Mouse (Mus musculus) heart, embryonic 11.5 days (tissue): ENCODE measurements around the gene Scube3. TPM values are rescaled to one million over a fixed set of nuclear protein-coding genes. Genes with fewer than 3 reads are reported as not detected.
"Not testable (repeated sequence)": the region's sequence is repeated elsewhere in the genome, so short reads cannot be mapped to it uniquely, and the experiment has no call there.

ENCODE experiments used
- ATAC-seq: fragments of 200-750 bp; cut with Nextera tagmentation; replicated peaks from 2 replicates; pipeline ENCODE4 v1.8.0; 2017; ENCODE audit warnings: moderate library complexity; ENCODE audit not compliant: insufficient number of reproducible peaks, low FRiP score, low TSS enrichment
- H3K27ac ChIP-seq: fragments of 300-500 bp; sonication (generic); 2 replicates; pipeline ENCODE4 v1.5.1; 2014; ENCODE audit warnings: mild to moderate bottlenecking, low read depth, low read length
- H3K27me3 ChIP-seq: fragments of 300-500 bp; sonication (generic); 2 replicates; pipeline ENCODE4 v1.6.1; 2014; ENCODE audit warnings: mild to moderate bottlenecking, low read length, mixed read lengths; ENCODE audit not compliant: control insufficient read depth, insufficient read depth
- H3K36me3 ChIP-seq: fragments of 300-500 bp; sonication (generic); 2 replicates; pipeline ENCODE4 v1.6.1; 2014; ENCODE audit warnings: mild to moderate bottlenecking, low read length, moderate library complexity, mixed read lengths; ENCODE audit not compliant: control insufficient read depth, insufficient read depth
- H3K4me1 ChIP-seq: fragments of 300-500 bp; sonication (generic); 2 replicates; pipeline ENCODE4 v1.6.1; 2014; ENCODE audit warnings: low read length; ENCODE audit not compliant: control insufficient read depth, insufficient read depth
- H3K4me2 ChIP-seq: fragments of 300-500 bp; sonication (generic); 2 replicates; pipeline ENCODE4 v1.6.1; 2014; ENCODE audit warnings: mild to moderate bottlenecking, moderate library complexity
- H3K4me3 ChIP-seq: fragments of 300-500 bp; sonication (generic); 2 replicates; pipeline ENCODE4 v1.5.1; 2014; ENCODE audit warnings: low read depth, low read length
- H3K9ac ChIP-seq: fragments of 300-500 bp; sonication (generic); 2 replicates; pipeline ENCODE4 v1.6.1; 2014; ENCODE audit warnings: mild to moderate bottlenecking, low read depth, low read length, moderate library complexity
- H3K9me3 ChIP-seq: fragments of 300-500 bp; sonication (generic); replicated peaks from 2 replicates; pipeline ENCODE4 v1.6.1; 2016; ENCODE audit warnings: low read length; ENCODE audit not compliant: control insufficient read depth
- WGBS: fragments of 180-500 bp; shearing (Covaris S2); extraction: QIAGEN DNeasy Blood & Tissue Kit; methylation state at CpG from one replicate; pipeline ENCODE4 v1.1.7; 2014; ENCODE audit not compliant: insufficient replicate concordance; 5-methylcytosine and 5-hydroxymethylcytosine counted together
- polyA plus RNA-seq: library from polyadenylated mRNA; unstranded; fragments of >200 nt; fragmentation: Nextera tagmentation; extraction: Ambion mirVana; gene quantifications from 2 replicates; pipeline ENCODE4 v1.2.1, GENCODE M21; 2014

Scube3 gene
- polyA plus RNA-seq, 1 experiment from 2014 or later = 2.3 TPM

- no peak overlapping the region for H3K4me2 ChIP-seq
- WGBS = 53% methylated on average over 4 of the region's 4 CpGs
- H3K9ac ChIP-seq = no peak overlapping the region
Observed at GRCm38 (mm10) chr17:28209457-28210110, 67.6 kb downstream of the Scube3 start.

GRCm38 (mm10) chr17:28211921-28212341 lies 70.0 kb downstream of the Scube3 start:
- Histone ChIP-seq H3K4me3 (no peak overlapping the region), H3K27me3 (peaks cover 2% of the 10 kb centered on the region; the same call in 1 of the 2 replicates), H3K9ac (no peak overlapping the region), H3K4me2 (no peak overlapping the region), H3K27ac (no peak overlapping the region), H3K36me3 (no peaks in the 10 kb centered on the region), H3K4me1 (peaks cover 13% of the 10 kb centered on the region; the same call in 1 of the 2 replicates), H3K9me3 (no peaks in the 10 kb centered on the region)
- ATAC-seq = no peak
- 53% methylated on average over 6 of the region's 6 CpGs for WGBS

More at GRCm38 (mm10) chr17:28209457-28210110, 67.6 kb downstream of the Scube3 start:
- Histone ChIP-seq H3K27me3 (no peaks in the 10 kb centered on the region), H3K9me3 (no peaks in the 10 kb centered on the region), H3K4me3 (no peak overlapping the region), H3K36me3 (no peaks in the 10 kb centered on the region), H3K27ac (no peak overlapping the region), H3K4me1 (peaks cover 16% of the 10 kb centered on the region; the same call in 1 of the 2 replicates)
- ATAC-seq = no peak

GRCm38 (mm10) chr17:28212391-28212790 lies 70.5 kb downstream of the Scube3 start:
- no peak overlapping the region for H3K9ac ChIP-seq
- H3K36me3 ChIP-seq = no peaks in the 10 kb centered on the region
- ATAC-seq = no peak
- H3K27ac ChIP-seq = no peak overlapping the region
- peaks cover 8% of the 10 kb centered on the region; the same call in 1 of the 2 replicates for H3K4me1 ChIP-seq
- no peak overlapping the region for H3K4me3 ChIP-seq
- no peaks in the 10 kb centered on the region for H3K9me3 ChIP-seq
- no peak overlapping the region for H3K4me2 ChIP-seq
- WGBS = 60% methylated on average over 9 of the region's 9 CpGs
- peaks cover 2% of the 10 kb centered on the region; the same call in 1 of the 2 replicates for H3K27me3 ChIP-seq

- H3K4me1 ChIP-seq = peaks cover 4% of the 10 kb centered on the region; the same call in 1 of the 2 replicates
Observed at GRCm38 (mm10) chr17:28213236-28213635, 71.3 kb downstream of the Scube3 start.

GRCm38 (mm10) chr17:28216791-28217190 lies 74.8 kb downstream of the Scube3 start:
- Histone ChIP-seq H3K4me1 (peaks cover 5% of the 10 kb centered on the region; the same call in 1 of the 2 replicates), H3K36me3 (no peaks in the 10 kb centered on the region), H3K9me3 (no peaks in the 10 kb centered on the region), H3K27ac (no peak overlapping the region), H3K4me3 (no peak overlapping the region), H3K4me2 (no peak overlapping the region), H3K27me3 (peaks cover 7% of the 10 kb centered on the region; the same call in 1 of the 2 replicates), H3K9ac (no peak overlapping the region)
- ATAC-seq = no peak
- WGBS = 78% methylated on average over 9 of the region's 9 CpGs

More at GRCm38 (mm10) chr17:28213236-28213635, 71.3 kb downstream of the Scube3 start:
- Histone ChIP-seq H3K9me3 (no peaks in the 10 kb centered on the region), H3K9ac (no peak overlapping the region), H3K27me3 (peaks cover 3% of the 10 kb centered on the region; the same call in 1 of the 2 replicates), H3K4me2 (no peak overlapping the region), H3K27ac (no peak overlapping the region), H3K36me3 (no peaks in the 10 kb centered on the region), H3K4me3 (no peak overlapping the region)
- ATAC-seq = no peak
- WGBS = 24% methylated on average over 4 of the region's 4 CpGs

GRCm38 (mm10) chr17:28217721-28218649 lies 76.0 kb downstream of the Scube3 start:
- ATAC-seq = no peak
- H3K4me1 ChIP-seq = peaks cover 3% of the 10 kb centered on the region; the same call in 1 of the 2 replicates
- no peak overlapping the region for H3K27ac ChIP-seq
- no peak overlapping the region for H3K4me3 ChIP-seq
- H3K4me2 ChIP-seq = peak overlapping the region; percentile 37
- WGBS = 20% methylated on average over 23 of the region's 23 CpGs
- peak overlapping the region; percentile 22; the same call in 1 of the 2 replicates for H3K9ac ChIP-seq
- peaks cover 7% of the 10 kb centered on the region; the same call in 1 of the 2 replicates for H3K27me3 ChIP-seq
- no peaks in the 10 kb centered on the region for H3K9me3 ChIP-seq
- H3K36me3 ChIP-seq = no peaks in the 10 kb centered on the region

- H3K4me3 ChIP-seq, ATAC-seq, H3K36me3 ChIP-seq, H3K27ac ChIP-seq, H3K9ac ChIP-seq, H3K27me3 ChIP-seq, H3K9me3 ChIP-seq, H3K4me2 ChIP-seq: not testable (repeated sequence)
- 83% methylated on average over 10 of the region's 10 CpGs for WGBS
- peaks cover 17% of the 10 kb centered on the region for H3K4me1 ChIP-seq
Observed at GRCm38 (mm10) chr17:28222463-28222862, 80.5 kb downstream of the Scube3 start.

- Histone ChIP-seq H3K27ac (peak overlapping the region; percentile 10; the same call in 1 of the 2 replicates), H3K36me3 (no peaks in the 10 kb centered on the region), H3K4me2 (peak overlapping the region; percentile 96), H3K9ac (peak overlapping the region; percentile 70), H3K27me3 (no peaks in the 10 kb centered on the region), H3K4me1 (peaks cover 15% of the 10 kb centered on the region), H3K9me3 (no peaks in the 10 kb centered on the region), H3K4me3 (peak overlapping the region; percentile 51)
- peak; percentile 89 for ATAC-seq
- WGBS = 2% methylated on average over 45 of the region's 46 CpGs
Observed at GRCm38 (mm10) chr17:28223561-28224391, 81.8 kb downstream of the Scube3 start.
